Mouse (Mus musculus): ENCODE data around the gene Bcl3. TPM values are rescaled to one million over a fixed set of nuclear protein-coding genes. Genes with fewer than 3 reads are reported as not detected.

Bcl3 gene
- polyA plus RNA-seq, 1 experiment from 2014 or later: 4.7 TPM

- H3K4me1 ChIP-seq (replicated peaks): no peaks in the 10 kb centered on the region
- no peaks in the 10 kb centered on the region for H3K36me3 ChIP-seq (replicated peaks)
- no peak overlapping the region for H3K27ac ChIP-seq (replicated peaks)
- WGBS (ENCODE audit: insufficient replicate concordance): 72% methylated on average over 20 of the region's 20 CpGs
- H3K9ac ChIP-seq: no peak overlapping the region
- no peak; the same call in 1 of the 2 replicates for ATAC-seq (ENCODE audit: insufficient read depth)
- no peak overlapping the region for H3K4me3 ChIP-seq (replicated peaks)
- no peak overlapping the region for H3K4me2 ChIP-seq
- no peaks in the 10 kb centered on the region for H3K9me3 ChIP-seq (replicated peaks)
- H3K27me3 ChIP-seq: peaks cover 26% of the 10 kb centered on the region
Observed at GRCm38 (mm10) chr7:19853526-19853925, 31.0 kb upstream of the Bcl3 start.

- H3K4me2 ChIP-seq: peak within 1 kb of the TSS; percentile 36
- ATAC-seq (ENCODE audit: insufficient read depth): peak; percentile 42; the same call in 1 of the 2 replicates
Observed at GRCm38 (mm10) chr7:19851858-19852570, 29.4 kb upstream of the Bcl3 start, which contains the start of gene Gm19345. TSS of gene Gm19345 (plus strand) at chr7:19852003.

GRCm38 (mm10) chr7:19844521-19845171, 22.1 kb upstream of the Bcl3 start:
- 23% methylated on average over 15 of the region's 15 CpGs for WGBS (ENCODE audit: insufficient replicate concordance)
- Histone ChIP-seq H3K27ac (replicated peaks) (no peak overlapping the region), H3K4me2 (peak overlapping the region; percentile 18; the same call in 1 of the 2 replicates), H3K4me1 (replicated peaks) (peaks cover 21% of the 10 kb centered on the region), H3K27me3 (no peaks in the 10 kb centered on the region), H3K9ac (no peak overlapping the region), H3K4me3 (replicated peaks) (no peak overlapping the region), H3K36me3 (replicated peaks) (no peaks in the 10 kb centered on the region), H3K9me3 (replicated peaks) (no peaks in the 10 kb centered on the region)
- ATAC-seq (ENCODE audit: insufficient read depth): no peak

More at GRCm38 (mm10) chr7:19851858-19852570, 29.4 kb upstream of the Bcl3 start, which contains the start of gene Gm19345:
- Histone ChIP-seq H3K27me3 (peaks cover 26% of the 10 kb centered on the region), H3K36me3 (replicated peaks) (no peaks in the 10 kb centered on the region), H3K27ac (replicated peaks) (no peak within 1 kb of the TSS), H3K9me3 (replicated peaks) (no peaks in the 10 kb centered on the region), H3K4me1 (replicated peaks) (peaks cover 7% of the 10 kb centered on the region; the same call in 1 of the 2 replicates), H3K4me3 (replicated peaks) (no peak within 1 kb of the TSS), H3K9ac (no peak within 1 kb of the TSS)
- 6% methylated on average over 29 of the region's 33 CpGs for WGBS (ENCODE audit: insufficient replicate concordance)

- peak overlapping the region; percentile 29; the same call in 1 of the 2 replicates for H3K4me2 ChIP-seq
- no peaks in the 10 kb centered on the region for H3K9me3 ChIP-seq (replicated peaks)
- H3K36me3 ChIP-seq (replicated peaks): no peaks in the 10 kb centered on the region
- ATAC-seq (ENCODE audit: insufficient read depth): peak; percentile 33
- 7% methylated on average over 11 of the region's 11 CpGs for WGBS (ENCODE audit: insufficient replicate concordance)
- H3K27me3 ChIP-seq: no peaks in the 10 kb centered on the region
- no peak overlapping the region for H3K9ac ChIP-seq
- H3K4me3 ChIP-seq (replicated peaks): no peak overlapping the region
- peaks cover 21% of the 10 kb centered on the region for H3K4me1 ChIP-seq (replicated peaks)
- H3K27ac ChIP-seq (replicated peaks): no peak overlapping the region
Observed at GRCm38 (mm10) chr7:19843561-19843960, 21.0 kb upstream of the Bcl3 start.

GRCm38 (mm10) chr7:19842885-19843504, 20.4 kb upstream of the Bcl3 start:
- Histone ChIP-seq H3K9ac (no peak overlapping the region), H3K36me3 (replicated peaks) (no peaks in the 10 kb centered on the region), H3K27ac (replicated peaks) (0 out of 2 replicates have a peak overlapping the region, but pooled peaks have one; percentile 24), H3K4me1 (replicated peaks) (peaks cover 21% of the 10 kb centered on the region), H3K4me2 (no peak overlapping the region), H3K4me3 (replicated peaks) (no peak overlapping the region), H3K27me3 (no peaks in the 10 kb centered on the region), H3K9me3 (replicated peaks) (no peaks in the 10 kb centered on the region)
- WGBS (ENCODE audit: insufficient replicate concordance): 38% methylated on average over 19 of the region's 19 CpGs
- ATAC-seq (ENCODE audit: insufficient read depth): 0 out of 2 replicates have a peak, but pooled peaks have one; percentile 29

- Histone ChIP-seq H3K4me1 (replicated peaks) (peaks cover 12% of the 10 kb centered on the region), H3K36me3 (replicated peaks) (no peaks in the 10 kb centered on the region), H3K27ac (replicated peaks) (peak overlapping the region; percentile 70), H3K27me3 (no peaks in the 10 kb centered on the region), H3K4me2 (no peak overlapping the region), H3K4me3 (replicated peaks) (no peak overlapping the region), H3K9ac (no peak overlapping the region), H3K9me3 (replicated peaks) (no peaks in the 10 kb centered on the region)
- WGBS (ENCODE audit: insufficient replicate concordance): 63% methylated on average over 21 of the region's 21 CpGs
- peak; percentile 79 for ATAC-seq (ENCODE audit: insufficient read depth)
Observed at GRCm38 (mm10) chr7:19841686-19842413, 19.3 kb upstream of the Bcl3 start.

GRCm38 (mm10) chr7:19840936-19841335, 18.4 kb upstream of the Bcl3 start:
- no peak overlapping the region for H3K9ac ChIP-seq
- peak overlapping the region; percentile 70; the same call in 1 of the 2 replicates for H3K27ac ChIP-seq (replicated peaks)
- no peak for ATAC-seq (ENCODE audit: insufficient read depth)
- peaks cover 12% of the 10 kb centered on the region for H3K4me1 ChIP-seq (replicated peaks)
- WGBS (ENCODE audit: insufficient replicate concordance): 64% methylated on average over 3 of the region's 3 CpGs
- H3K4me2 ChIP-seq: no peak overlapping the region
- no peaks in the 10 kb centered on the region for H3K9me3 ChIP-seq (replicated peaks)
- H3K27me3 ChIP-seq: no peaks in the 10 kb centered on the region
- no peak overlapping the region for H3K4me3 ChIP-seq (replicated peaks)
- H3K36me3 ChIP-seq (replicated peaks): no peaks in the 10 kb centered on the region

GRCm38 (mm10) chr7:19840371-19840770, 17.8 kb upstream of the Bcl3 start:
- ATAC-seq (ENCODE audit: insufficient read depth): no peak
- Histone ChIP-seq H3K4me2 (no peak overlapping the region), H3K4me3 (replicated peaks) (no peak overlapping the region), H3K9ac (no peak overlapping the region), H3K27ac (replicated peaks) (0 out of 2 replicates have a peak overlapping the region, but pooled peaks have one; percentile 70), H3K36me3 (replicated peaks) (no peaks in the 10 kb centered on the region), H3K4me1 (replicated peaks) (peaks cover 12% of the 10 kb centered on the region), H3K9me3 (replicated peaks) (no peaks in the 10 kb centered on the region), H3K27me3 (no peaks in the 10 kb centered on the region)
- WGBS (ENCODE audit: insufficient replicate concordance): 60% methylated on average over 4 of the region's 4 CpGs

- no peak overlapping the region for H3K4me2 ChIP-seq
- no peaks in the 10 kb centered on the region for H3K27me3 ChIP-seq
- no peak overlapping the region for H3K9ac ChIP-seq
- WGBS (ENCODE audit: insufficient replicate concordance): 18% methylated on average over 3 of the region's 3 CpGs
- no peaks in the 10 kb centered on the region for H3K36me3 ChIP-seq (replicated peaks)
- H3K9me3 ChIP-seq (replicated peaks): no peaks in the 10 kb centered on the region
- ATAC-seq (ENCODE audit: insufficient read depth): no peak
- no peak overlapping the region for H3K4me3 ChIP-seq (replicated peaks)
- H3K4me1 ChIP-seq (replicated peaks): 0 out of 2 replicates have a peak, but pooled peaks cover 3% of the 10 kb centered on the region
- H3K27ac ChIP-seq (replicated peaks): no peak overlapping the region
Observed at GRCm38 (mm10) chr7:19836843-19837242, 14.3 kb upstream of the Bcl3 start.

GRCm38 (mm10) chr7:19834055-19834454, 11.5 kb upstream of the Bcl3 start:
- 59% methylated on average over 3 of the region's 3 CpGs for WGBS (ENCODE audit: insufficient replicate concordance)
- Histone ChIP-seq H3K36me3 (replicated peaks) (no peaks in the 10 kb centered on the region), H3K4me1 (replicated peaks) (peaks cover 18% of the 10 kb centered on the region), H3K4me2 (no peak overlapping the region), H3K9ac (no peak overlapping the region), H3K4me3 (replicated peaks) (no peak overlapping the region), H3K27ac (replicated peaks) (no peak overlapping the region), H3K9me3 (replicated peaks) (no peaks in the 10 kb centered on the region), H3K27me3 (no peaks in the 10 kb centered on the region)
- no peak for ATAC-seq (ENCODE audit: insufficient read depth)

Data from liver, embryonic 15.5 days (tissue).